Mouse (Mus musculus) stomach, postnatal 0 days (tissue): ENCODE measurements around the gene Raver1.

Experiments used
- CTCF ChIP-seq: IDR thresholded peaks from 2 replicates; pipeline ENCODE4 v1.5.1; 2016; ENCODE audit warnings: antibody characterized with exemption, low read depth, mild to moderate bottlenecking, moderate library complexity
- EP300 ChIP-seq: optimal IDR thresholded peaks from 2 replicates; pipeline ENCODE3; 2016; ENCODE audit warnings: antibody characterized with exemption

GRCm38 (mm10) chr9:21091707-21092320 is at the start of gene Raver1, which contains the start of gene Gm38431:
- no peak for TF ChIP-seq CTCF
- TF ChIP-seq EP300: no peak
